Mouse (Mus musculus) lung, adult 2 months (tissue): ENCODE data around the gene Stx16.

ENCODE experiments used
- CTCF ChIP-seq: fragments of 200-500 bp; IDR thresholded peaks from 2 replicates; pipeline ENCODE4 v1.5.1; 2011; ENCODE audit warnings: mild to moderate bottlenecking, low read length, control low read depth; ENCODE audit not compliant: insufficient read depth
- POLR2A ChIP-seq: fragments of 200-500 bp; IDR thresholded peaks from 2 replicates; pipeline ENCODE4 v1.6.1; 2011; ENCODE audit warnings: low read depth, mild to moderate bottlenecking, control low read depth, low read length, borderline replicate concordance; ENCODE audit errors: extremely low read depth

GRCm38 (mm10) chr2:174119259-174119658 is 43.2 kb downstream of the Stx16 start:
- no peak for TF ChIP-seq CTCF
- no peak for TF ChIP-seq POLR2A
